Mouse (Mus musculus) bone marrow, adult 2 months (tissue): Measurements from ENCODE around the gene Rab6b. TPM values are rescaled to one million over a fixed set of nuclear protein-coding genes. Genes with fewer than 3 reads are reported as not detected.

ENCODE experiments used
- H3K27ac ChIP-seq: fragments of 200-500 bp; 2 replicates; pipeline ENCODE4 v1.5.1; 2012; ENCODE audit warnings: low read depth, mild to moderate bottlenecking, control low read depth, inconsistent platforms, low read length; ENCODE audit not compliant: control insufficient read depth, poor library complexity, insufficient read depth
- H3K4me1 ChIP-seq: fragments of 200-500 bp; 2 replicates; pipeline ENCODE4 v1.6.1; 2011; ENCODE audit warnings: low read length; ENCODE audit not compliant: control insufficient read depth, insufficient read depth
- H3K4me3 ChIP-seq: fragments of 200-500 bp; replicated peaks from 2 replicates; pipeline ENCODE3; 2011; ENCODE audit warnings: mild to moderate bottlenecking, low read depth, low read length, control low read depth; ENCODE audit not compliant: control insufficient read depth
- CTCF ChIP-seq: fragments of 200-500 bp; IDR thresholded peaks from 2 replicates; pipeline ENCODE4 v1.5.1; 2011; ENCODE audit warnings: low read length, control low read depth; ENCODE audit not compliant: control insufficient read depth, insufficient read depth
- POLR2A ChIP-seq: fragments of 200-500 bp; IDR thresholded peaks from 2 replicates; pipeline ENCODE4 v1.6.1; 2011; ENCODE audit warnings: low read depth, mild to moderate bottlenecking, control low read depth, low read length, borderline replicate concordance; ENCODE audit not compliant: control insufficient read depth
- WGBS: fragments of 180-500 bp; shearing (Covaris S2); methylation state at CpG from one replicate; pipeline ENCODE4 v1.1.7; 2018; 5-methylcytosine and 5-hydroxymethylcytosine counted together
- polyA plus RNA-seq: library from polyadenylated mRNA; stranded (reverse); fragments of >200 nt; gene quantifications from 2 replicates; pipeline ENCODE4 v1.2.4, GENCODE M21; 2011; ENCODE audit warnings: low replicate concordance; ENCODE audit not compliant: missing spikeins, insufficient read depth, insufficient read length

Gene Rab6b
- polyA plus RNA-seq, 1 experiment, result 1.3 TPM

DNA sequence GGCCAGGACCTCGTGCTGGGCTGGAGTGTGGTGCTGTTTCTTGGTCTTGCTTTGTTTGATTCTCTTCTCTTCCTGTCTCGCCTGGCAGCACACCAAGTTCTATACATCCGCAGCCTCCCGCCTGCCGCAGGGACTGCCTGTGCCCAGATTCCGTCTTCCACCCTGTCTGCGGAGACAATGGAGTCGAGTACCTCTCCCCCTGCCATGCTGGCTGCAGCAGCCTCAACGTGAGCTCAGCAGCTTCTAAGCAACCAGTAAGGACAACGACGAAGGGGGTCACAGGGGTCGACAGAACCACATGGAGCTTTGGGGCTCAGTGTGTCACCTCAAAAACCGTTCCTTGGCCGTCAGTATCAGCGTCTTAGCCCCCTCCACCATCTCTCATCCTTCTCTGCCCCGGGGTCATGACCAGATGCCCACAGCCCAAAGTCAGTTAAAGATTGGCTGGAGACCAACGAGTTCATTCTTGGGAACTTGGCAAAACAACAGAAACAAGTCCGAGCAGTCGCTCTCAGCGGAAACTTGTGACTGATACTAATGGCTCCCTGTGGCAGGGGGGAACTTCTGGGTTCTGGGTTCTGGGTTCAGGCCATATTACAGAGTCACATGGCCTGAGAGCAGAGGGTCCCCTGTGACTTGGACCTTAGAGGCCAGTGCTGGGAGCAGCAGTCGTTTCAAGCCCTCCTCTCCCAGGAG lies 34.6 kb upstream of the Rab6b start:
- 80% methylated on average over 21 of the region's 21 CpGs for WGBS
- no peak overlapping the region for H3K27ac ChIP-seq
- H3K4me3 ChIP-seq, result no peak overlapping the region
- H3K4me1 ChIP-seq, result no peaks in the 10 kb centered on the region
- no peak for TF ChIP-seq CTCF
- TF ChIP-seq POLR2A, result no peak

DNA sequence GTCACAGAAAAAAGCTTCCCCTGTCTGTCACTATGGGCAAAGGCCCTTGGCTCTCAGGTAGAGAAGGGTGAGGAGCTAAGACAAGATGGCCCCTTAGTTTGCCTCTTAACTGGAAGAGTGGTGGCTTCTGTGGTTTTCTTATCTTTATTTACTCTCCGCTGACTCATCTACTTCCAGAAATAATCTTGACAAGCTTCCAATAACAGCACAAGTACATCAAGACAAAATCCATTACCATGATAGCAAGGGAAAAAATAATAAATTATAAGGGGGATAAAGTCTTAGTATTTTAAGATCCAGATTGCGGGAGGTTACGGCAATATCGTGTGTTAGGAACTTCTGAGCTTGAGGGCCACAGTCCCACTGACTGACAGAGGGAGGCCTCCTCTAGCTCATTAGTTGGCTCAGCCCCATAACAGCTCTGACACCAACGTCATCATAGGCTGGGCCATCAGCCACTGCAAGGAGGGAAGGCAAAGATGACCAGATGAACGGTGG lies 33.3 kb upstream of the Rab6b start:
- no peak overlapping the region for H3K4me3 ChIP-seq
- TF ChIP-seq POLR2A (no peak), CTCF (no peak)
- H3K4me1 ChIP-seq, result no peaks in the 10 kb centered on the region
- no peak overlapping the region for H3K27ac ChIP-seq
- 50% methylated on average over 6 of the region's 6 CpGs for WGBS

DNA sequence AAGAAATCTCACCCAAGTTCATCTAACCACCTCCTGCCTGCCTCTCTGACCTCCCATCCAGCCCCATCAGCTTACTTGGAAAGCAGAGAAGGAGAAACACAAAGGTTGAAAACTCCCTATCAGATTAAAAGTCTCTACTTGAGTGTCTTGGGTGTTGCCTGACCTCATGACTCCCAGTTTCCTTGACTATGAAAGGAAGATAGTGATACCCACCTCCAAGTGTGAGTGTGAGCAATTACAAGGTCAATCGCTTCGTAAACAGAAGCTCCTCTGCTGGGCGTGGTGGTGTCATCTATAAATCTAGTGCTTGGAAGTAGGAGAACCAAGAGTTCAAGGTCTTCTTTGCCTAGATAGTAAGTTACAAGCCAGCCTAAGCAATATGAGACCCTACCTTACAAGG lies 31.4 kb upstream of the Rab6b start:
- TF ChIP-seq POLR2A (no peak), CTCF (no peak)
- 84% methylated on average over 3 of the region's 3 CpGs for WGBS
- no peak overlapping the region for H3K4me3 ChIP-seq
- no peaks in the 10 kb centered on the region for H3K4me1 ChIP-seq
- no peak overlapping the region for H3K27ac ChIP-seq

DNA sequence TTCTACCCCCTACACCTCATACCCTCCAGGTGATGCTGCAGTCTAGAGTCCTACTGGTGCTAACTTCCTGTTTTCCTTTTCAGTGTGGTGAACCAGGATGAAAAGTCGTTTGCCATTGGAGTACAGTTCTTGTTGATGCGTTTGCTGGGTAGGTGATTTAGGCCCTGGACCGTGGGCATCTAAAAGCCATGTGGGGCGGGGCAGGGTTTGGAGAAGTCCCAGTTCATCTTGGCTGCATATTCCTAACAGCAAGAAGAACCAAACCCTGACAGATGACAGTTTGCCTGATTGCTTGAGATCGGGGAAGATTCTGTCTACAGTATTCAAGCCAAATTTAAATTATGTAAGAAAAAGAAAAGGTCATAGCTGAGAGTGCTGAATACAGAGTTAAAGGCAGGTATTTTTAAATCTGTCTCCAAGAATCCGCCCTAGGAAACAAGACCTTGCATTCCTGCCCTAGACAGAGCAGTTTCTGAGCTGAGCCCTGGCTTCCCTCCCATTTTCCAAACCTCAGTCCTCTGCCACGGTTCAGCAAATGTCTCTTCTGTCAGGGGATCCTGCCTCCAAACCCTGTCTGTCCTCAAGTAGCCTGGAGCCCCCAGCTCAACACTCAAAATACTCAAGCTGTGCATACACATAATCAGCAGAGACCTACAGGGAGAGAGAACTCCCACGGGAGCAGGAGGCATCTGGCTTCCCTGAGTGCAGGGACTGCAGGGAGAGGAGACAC lies 29.2 kb upstream of the Rab6b start:
- H3K4me1 ChIP-seq, result no peaks in the 10 kb centered on the region
- no peak overlapping the region for H3K4me3 ChIP-seq
- TF ChIP-seq POLR2A (no peak), CTCF (no peak)
- 52% methylated on average over 8 of the region's 8 CpGs for WGBS
- H3K27ac ChIP-seq, result no peak overlapping the region

DNA sequence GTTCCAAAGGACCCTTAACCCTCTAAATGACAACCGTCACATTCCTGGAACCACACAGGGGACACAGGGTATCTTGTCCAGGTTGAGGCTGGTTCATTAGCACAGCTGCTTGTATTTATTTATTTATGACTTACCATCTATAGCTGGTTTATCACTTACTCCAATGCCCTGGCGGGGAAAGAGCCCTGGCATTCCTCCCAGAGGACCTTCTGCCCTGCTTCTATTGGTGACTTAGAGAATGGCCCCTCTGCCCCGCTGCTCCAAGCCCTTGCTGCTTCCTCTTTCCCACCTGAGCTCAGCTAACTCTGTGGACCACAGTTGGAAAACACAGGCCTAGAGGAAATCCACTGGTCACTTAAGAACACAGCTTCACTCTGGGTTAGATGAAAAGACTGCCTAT lies 28.2 kb upstream of the Rab6b start:
- 62% methylated on average over 3 of the region's 3 CpGs for WGBS
- TF ChIP-seq CTCF, result no peak
- no peak for TF ChIP-seq POLR2A

DNA sequence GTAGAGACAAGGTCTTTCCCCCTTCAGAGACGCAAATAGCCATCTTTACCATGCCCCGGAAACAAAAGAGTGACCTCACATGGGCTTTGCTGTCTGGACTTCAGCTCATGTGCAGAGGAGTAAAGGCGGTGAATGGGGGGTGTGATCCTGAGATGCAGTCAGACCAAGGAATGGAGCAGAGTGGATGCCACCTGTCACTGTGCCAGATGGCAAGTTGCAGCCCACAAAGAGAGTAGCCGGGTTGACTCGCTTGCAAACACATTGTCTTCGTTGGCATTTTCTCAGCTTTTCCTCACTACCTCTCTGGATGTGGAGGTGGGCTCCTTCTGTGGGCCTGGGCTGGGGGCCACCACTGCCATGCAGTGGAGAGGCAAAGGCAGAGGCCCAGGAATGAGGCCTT lies 24.9 kb upstream of the Rab6b start:
- no peak for TF ChIP-seq POLR2A
- TF ChIP-seq CTCF, result no peak
- Histone ChIP-seq H3K4me1 (no peaks in the 10 kb centered on the region), H3K4me3 (no peak overlapping the region), H3K27ac (no peak overlapping the region)
- 85% methylated on average over 6 of the region's 6 CpGs for WGBS

More for the DNA sequence above, 28.2 kb upstream of the Rab6b start:
- H3K4me3 ChIP-seq, result no peak overlapping the region
- H3K4me1 ChIP-seq, result no peaks in the 10 kb centered on the region
- H3K27ac ChIP-seq, result no peak overlapping the region

DNA sequence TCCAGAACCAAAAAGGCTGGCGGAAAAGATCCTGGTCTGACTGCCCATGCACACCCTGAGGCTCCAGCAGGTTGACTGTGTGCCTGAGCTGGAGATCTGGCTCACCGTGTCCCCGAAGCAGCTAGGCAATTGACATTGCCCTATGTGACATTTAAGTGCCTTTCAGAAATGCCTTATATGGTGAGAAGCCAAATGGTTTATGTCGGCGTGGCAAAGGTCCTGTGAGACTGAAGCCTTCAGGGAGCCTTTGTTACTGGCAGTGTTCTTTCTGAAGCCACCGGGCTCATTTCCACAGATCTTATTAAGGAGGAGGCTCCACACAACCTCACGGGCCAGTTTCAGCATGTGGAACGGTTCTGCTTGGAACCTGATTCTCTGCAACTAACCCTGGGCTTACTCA lies 24.3 kb upstream of the Rab6b start:
- 79% methylated on average over 8 of the region's 8 CpGs for WGBS
- no peak overlapping the region for H3K4me3 ChIP-seq
- no peak overlapping the region for H3K27ac ChIP-seq
- H3K4me1 ChIP-seq, result no peaks in the 10 kb centered on the region
- no peak for TF ChIP-seq CTCF
- no peak for TF ChIP-seq POLR2A

DNA sequence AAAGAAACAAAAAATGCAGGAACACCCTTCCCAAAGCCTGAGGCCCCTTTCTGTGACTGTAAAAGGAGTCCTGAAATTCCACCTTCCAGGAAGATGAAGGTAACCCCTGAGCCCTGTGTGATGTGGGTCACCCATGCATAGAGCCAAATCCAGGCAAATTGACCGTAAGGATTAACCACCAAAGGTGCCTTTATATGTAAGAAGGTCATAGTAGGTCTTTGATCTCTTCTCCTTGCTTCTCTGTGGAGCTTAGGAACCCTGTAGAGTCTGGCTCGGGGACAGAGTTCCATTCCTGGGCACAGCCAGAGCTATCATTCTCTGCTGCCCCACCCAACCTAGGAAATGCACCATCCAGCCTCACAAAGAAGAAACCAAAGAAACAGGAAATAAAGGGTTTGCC lies 22.9 kb upstream of the Rab6b start:
- no peak overlapping the region for H3K27ac ChIP-seq
- 82% methylated on average over 2 of the region's 2 CpGs for WGBS
- H3K4me1 ChIP-seq, result no peaks in the 10 kb centered on the region
- TF ChIP-seq CTCF, result no peak
- no peak for TF ChIP-seq POLR2A
- H3K4me3 ChIP-seq, result no peak overlapping the region
